Mouse (Mus musculus): ENCODE data around the gene Tob2.

GRCm38 (mm10) chr15:81811599-81811996, 47.0 kb downstream of the Tob2 start:
- no peak for TF ChIP-seq GATA1 (IDR thresholded peaks at IDR 0.05; ENCODE audit: borderline replicate concordance, low read length)
- no peak for TF ChIP-seq FLI1 (IDR thresholded peaks at IDR 0.05; ENCODE audit: low read length)

Data from megakaryocyte, embryonic 14.5 days (primary cell).